Mouse (Mus musculus) kidney, postnatal 36 days (tissue): ENCODE measurements around the gene Tmed10.

Source experiments
- DNase-seq, 2 experiments: peaks; one replicate each; pipeline ENCODE4 v3.0.0; 2021 to 2022; ENCODE audit warnings: mixed read lengths in 2 of 2

Gene Tmed10

GRCm38 (mm10) chr12:85373591-85374560 lies 771 bp downstream of the Tmed10 start:
- peak; percentile 68 to 85 for DNase-seq

- no peak for DNase-seq
Measured at GRCm38 (mm10) chr12:85372068-85372665, 2.5 kb downstream of the Tmed10 start.

GRCm38 (mm10) chr12:85368441-85369063 lies 6.1 kb downstream of the Tmed10 start:
- no peak for DNase-seq

GRCm38 (mm10) chr12:85366271-85366670 lies 8.4 kb downstream of the Tmed10 start:
- DNase-seq: no peak

GRCm38 (mm10) chr12:85362510-85362909 lies 12.1 kb downstream of the Tmed10 start:
- no peak for DNase-seq

- DNase-seq: no peak
Measured at GRCm38 (mm10) chr12:85361580-85361979, 13.1 kb downstream of the Tmed10 start.

- DNase-seq: no peak
Measured at GRCm38 (mm10) chr12:85361165-85361564, 13.5 kb downstream of the Tmed10 start.

- DNase-seq: no peak
Measured at GRCm38 (mm10) chr12:85354061-85354460, 20.6 kb downstream of the Tmed10 start.

GRCm38 (mm10) chr12:85350407-85351232 lies 24.0 kb downstream of the Tmed10 start:
- DNase-seq: peak; percentile 44 to 49

GRCm38 (mm10) chr12:85348338-85348737 lies 26.3 kb downstream of the Tmed10 start:
- peak in 1 of 2 experiments; percentile 37 for DNase-seq

GRCm38 (mm10) chr12:85347196-85347595 lies 27.5 kb downstream of the Tmed10 start:
- DNase-seq: peak; percentile 53 to 55

GRCm38 (mm10) chr12:85346374-85346773 lies 28.3 kb downstream of the Tmed10 start:
- peak; percentile 54 to 75 for DNase-seq

- DNase-seq: no peak
Measured at GRCm38 (mm10) chr12:85345559-85345958, 29.1 kb downstream of the Tmed10 start.

GRCm38 (mm10) chr12:85344252-85344651 lies 30.4 kb downstream of the Tmed10 start:
- DNase-seq: no peak

- peak in 1 of 2 experiments; percentile 47 for DNase-seq
Measured at GRCm38 (mm10) chr12:85342310-85342709, 32.3 kb downstream of the Tmed10 start.

GRCm38 (mm10) chr12:85341131-85341530 lies 33.5 kb downstream of the Tmed10 start:
- DNase-seq: peak in 1 of 2 experiments; percentile 78

- DNase-seq: no peak
Measured at GRCm38 (mm10) chr12:85339947-85340346, 34.7 kb downstream of the Tmed10 start.

GRCm38 (mm10) chr12:85339243-85339729 lies 35.4 kb downstream of the Tmed10 start, which contains the start of gene Nek9:
Nek9 (minus strand) TSS chr12:85339362.
- DNase-seq: peak; percentile 95 to 98

- no peak for DNase-seq
Measured at GRCm38 (mm10) chr12:85338815-85339214, 35.8 kb downstream of the Tmed10 start.

- no peak for DNase-seq
Measured at GRCm38 (mm10) chr12:85337567-85338311, 36.9 kb downstream of the Tmed10 start.

- DNase-seq: no peak
Measured at GRCm38 (mm10) chr12:85330153-85330552, 44.5 kb downstream of the Tmed10 start.
